Mouse (Mus musculus) heart, embryonic 11.5 days (tissue): ENCODE data around the gene Gm49388. TPM values are rescaled to one million over a fixed set of nuclear protein-coding genes. Genes with fewer than 3 reads are reported as not detected.
A peak's percentile ranks its signal among the peaks of the same experiment; 100 is the strongest.

ENCODE experiments used
- ATAC-seq: fragments of 200-750 bp; cut with Nextera tagmentation; replicated peaks from 2 replicates; pipeline ENCODE4 v1.8.0; 2017; ENCODE audit warnings: moderate library complexity; ENCODE audit not compliant: insufficient number of reproducible peaks, low FRiP score, low TSS enrichment
- H3K27ac ChIP-seq: fragments of 300-500 bp; sonication (generic); 2 replicates; pipeline ENCODE4 v1.5.1; 2014; ENCODE audit warnings: mild to moderate bottlenecking, low read depth, low read length
- H3K27me3 ChIP-seq: fragments of 300-500 bp; sonication (generic); 2 replicates; pipeline ENCODE4 v1.6.1; 2014; ENCODE audit warnings: mild to moderate bottlenecking, low read length, mixed read lengths; ENCODE audit not compliant: control insufficient read depth, insufficient read depth
- H3K36me3 ChIP-seq: fragments of 300-500 bp; sonication (generic); 2 replicates; pipeline ENCODE4 v1.6.1; 2014; ENCODE audit warnings: mild to moderate bottlenecking, low read length, moderate library complexity, mixed read lengths; ENCODE audit not compliant: control insufficient read depth, insufficient read depth
- H3K4me1 ChIP-seq: fragments of 300-500 bp; sonication (generic); 2 replicates; pipeline ENCODE4 v1.6.1; 2014; ENCODE audit warnings: low read length; ENCODE audit not compliant: control insufficient read depth, insufficient read depth
- H3K4me2 ChIP-seq: fragments of 300-500 bp; sonication (generic); 2 replicates; pipeline ENCODE4 v1.6.1; 2014; ENCODE audit warnings: mild to moderate bottlenecking, moderate library complexity
- H3K4me3 ChIP-seq: fragments of 300-500 bp; sonication (generic); 2 replicates; pipeline ENCODE4 v1.5.1; 2014; ENCODE audit warnings: low read depth, low read length
- H3K9ac ChIP-seq: fragments of 300-500 bp; sonication (generic); 2 replicates; pipeline ENCODE4 v1.6.1; 2014; ENCODE audit warnings: mild to moderate bottlenecking, low read depth, low read length, moderate library complexity
- H3K9me3 ChIP-seq: fragments of 300-500 bp; sonication (generic); replicated peaks from 2 replicates; pipeline ENCODE4 v1.6.1; 2016; ENCODE audit warnings: low read length; ENCODE audit not compliant: control insufficient read depth
- WGBS: fragments of 180-500 bp; shearing (Covaris S2); extraction: QIAGEN DNeasy Blood & Tissue Kit; methylation state at CpG from one replicate; pipeline ENCODE4 v1.1.7; 2014; ENCODE audit not compliant: insufficient replicate concordance; 5-methylcytosine and 5-hydroxymethylcytosine counted together
- polyA plus RNA-seq: library from polyadenylated mRNA; unstranded; fragments of >200 nt; fragmentation: Nextera tagmentation; extraction: Ambion mirVana; gene quantifications from 2 replicates; pipeline ENCODE4 v1.2.1, GENCODE M21; 2014

Gm49388 gene
- 0.46 TPM in 1 of 2 replicates, not detected in the other for polyA plus RNA-seq

DNA sequence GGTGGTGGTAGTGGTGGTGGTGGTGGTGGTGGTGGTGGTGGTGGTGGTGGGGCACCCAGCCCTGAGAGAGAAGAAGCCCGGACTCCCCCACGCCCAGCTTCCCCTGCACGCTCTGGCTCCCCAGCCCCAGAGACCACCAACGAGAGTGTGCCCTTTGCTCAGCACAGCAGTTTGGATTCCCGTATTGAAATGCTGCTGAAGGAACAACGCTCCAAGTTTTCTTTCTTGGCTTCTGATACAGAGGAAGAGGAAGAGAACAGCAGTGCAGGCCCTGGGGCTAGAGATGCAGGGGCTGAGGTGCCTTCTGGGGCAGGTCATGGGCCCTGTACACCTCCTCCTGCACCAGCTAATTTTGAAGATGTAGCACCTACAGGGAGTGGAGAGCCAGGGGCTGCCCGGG lies at the start of gene Gm49388:
Gene Gm49388 (plus strand): TSS at position 301 of the 400 bp plus-strand sequence.
- no peak within 1 kb of the TSS for H3K27ac ChIP-seq
- no peaks in the 10 kb centered on the region for H3K27me3 ChIP-seq
- no peak within 1 kb of the TSS for H3K4me3 ChIP-seq
- H3K9ac ChIP-seq, result no peak within 1 kb of the TSS
- no peaks in the 10 kb centered on the region for H3K9me3 ChIP-seq
- no peak for ATAC-seq
- WGBS, result over 99% methylated on average over 7 of the region's 7 CpGs
- H3K4me1 ChIP-seq, result no peaks in the 10 kb centered on the region
- H3K4me2 ChIP-seq, result no peak within 1 kb of the TSS
- peaks cover 43% of the 10 kb centered on the region for H3K36me3 ChIP-seq

DNA sequence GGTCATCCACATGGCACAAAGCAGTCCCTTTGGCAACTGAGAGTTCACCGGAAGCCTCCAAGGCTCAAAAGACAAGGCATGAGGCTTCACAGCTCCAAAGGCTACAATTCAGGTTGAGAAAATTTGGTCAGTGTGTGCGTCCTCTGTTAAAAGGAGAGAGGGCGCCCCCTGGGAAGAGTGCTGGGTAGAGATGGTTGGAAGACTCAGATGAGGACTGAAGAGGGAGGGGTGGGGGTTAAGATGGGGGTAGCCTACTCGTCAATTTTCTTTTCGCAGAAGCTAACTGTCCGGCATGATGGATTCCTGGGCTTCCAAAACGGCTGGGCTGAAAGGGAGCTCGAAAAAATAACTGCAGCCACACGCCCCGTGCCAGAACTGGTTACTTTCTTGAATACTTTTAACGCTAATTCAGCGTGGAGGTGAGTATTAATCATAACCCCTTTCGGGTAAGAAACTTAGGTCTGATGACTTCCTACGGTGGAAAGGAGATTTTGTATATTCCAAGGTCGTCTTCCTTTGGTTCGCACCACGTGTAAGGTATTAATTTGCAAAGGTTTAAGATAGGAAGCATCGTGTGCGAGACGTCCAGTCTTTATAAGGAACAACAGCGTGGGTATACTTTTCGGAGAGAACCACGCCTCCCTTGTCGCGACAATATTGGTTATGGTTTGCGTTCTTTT lies 40.9 kb upstream of the Gm49388 start, which contains the start of gene Fbxl19:
Gene Fbxl19 (plus strand): TSS at position 178 of the 680 bp plus-strand sequence.
- WGBS, result under 1% methylated on average over 26 of the region's 26 CpGs
- peak within 1 kb of the TSS; percentile 83 for H3K9ac ChIP-seq

DNA sequence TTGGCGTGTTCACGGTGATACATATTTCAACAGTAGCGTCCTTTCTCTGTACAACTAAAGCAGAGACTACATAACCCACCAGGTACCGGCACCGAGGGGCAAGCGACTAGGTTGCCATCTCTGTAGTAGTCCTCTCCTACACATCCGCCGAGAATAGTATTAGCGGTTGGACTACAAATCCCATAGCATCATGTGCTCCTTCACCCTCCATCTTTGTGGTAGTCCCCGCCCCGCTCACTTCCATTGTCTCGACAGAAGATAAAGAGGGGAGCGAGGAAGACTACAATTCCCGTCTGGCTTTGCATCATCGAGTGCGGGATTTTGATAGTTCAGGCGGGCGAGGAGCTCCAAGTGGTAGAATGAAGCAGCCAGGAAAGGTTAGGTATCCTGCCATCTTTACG lies 40.2 kb upstream of the Gm49388 start:
- ATAC-seq, result peak; percentile 74

More for the DNA sequence above, 40.9 kb upstream of the Gm49388 start, which contains the start of gene Fbxl19:
- Histone ChIP-seq H3K9me3 (no peaks in the 10 kb centered on the region), H3K4me3 (peak within 1 kb of the TSS; percentile 81), H3K4me1 (peaks cover 11% of the 10 kb centered on the region; the same call in 1 of the 2 replicates), H3K4me2 (peak within 1 kb of the TSS; percentile 98), H3K27ac (peak within 1 kb of the TSS; percentile 90), H3K36me3 (peaks cover 5% of the 10 kb centered on the region), H3K27me3 (no peaks in the 10 kb centered on the region)
- no peak for ATAC-seq

DNA sequence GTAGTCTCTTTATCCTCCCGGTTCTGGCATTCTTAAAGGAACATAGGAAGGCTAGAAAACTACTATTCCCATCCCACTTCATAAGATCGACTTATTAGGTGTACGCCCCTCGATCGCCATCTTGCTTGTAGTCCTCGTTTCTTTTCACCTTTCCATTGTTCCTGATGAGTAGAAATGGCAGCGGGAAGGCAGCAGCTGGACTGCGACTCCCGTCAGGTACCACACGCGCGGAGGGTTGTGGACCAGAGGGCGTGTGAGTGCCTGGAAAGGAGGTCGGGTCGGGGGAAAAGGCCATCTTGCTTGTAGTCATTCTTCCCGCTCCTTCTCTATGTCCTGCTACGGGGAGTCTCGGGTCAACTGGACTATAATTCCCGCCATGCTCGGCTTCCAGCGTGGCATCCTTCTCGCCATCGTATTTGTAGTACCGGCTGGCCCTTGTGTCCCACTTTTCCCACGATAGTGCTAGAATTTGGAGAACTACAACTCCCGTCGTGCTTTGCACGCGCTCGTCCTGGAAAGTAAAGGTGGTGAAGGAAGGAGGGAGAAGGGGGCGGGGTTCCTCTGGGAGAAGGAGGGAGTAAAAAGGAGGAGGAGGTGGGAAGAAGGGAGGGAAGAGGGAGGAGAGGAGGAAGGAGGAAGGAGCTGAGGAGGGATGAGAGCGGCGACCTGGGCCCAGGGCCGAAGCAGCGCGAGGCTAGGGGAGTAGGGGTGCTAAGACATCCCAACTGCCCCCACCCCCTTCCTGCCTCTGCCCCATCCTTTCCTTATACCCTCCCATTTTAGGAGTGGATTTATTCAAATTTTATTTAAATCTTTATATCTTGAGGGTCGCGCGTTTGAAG lies 39.5 kb upstream of the Gm49388 start:
- H3K9me3 ChIP-seq, result no peaks in the 10 kb centered on the region
- H3K4me1 ChIP-seq, result peaks cover 11% of the 10 kb centered on the region; the same call in 1 of the 2 replicates
- under 1% methylated on average over 39 of the region's 39 CpGs for WGBS
- peak; percentile 71 for ATAC-seq
- peaks cover 13% of the 10 kb centered on the region for H3K36me3 ChIP-seq
- H3K9ac ChIP-seq, result peak overlapping the region; percentile 83
- H3K4me3 ChIP-seq, result peak overlapping the region; percentile 81
- no peaks in the 10 kb centered on the region for H3K27me3 ChIP-seq
- peak overlapping the region; percentile 98 for H3K4me2 ChIP-seq
- H3K27ac ChIP-seq, result peak overlapping the region; percentile 90

More for the DNA sequence above, 40.2 kb upstream of the Gm49388 start:
- Histone ChIP-seq H3K27ac (peak overlapping the region; percentile 90), H3K9me3 (no peaks in the 10 kb centered on the region), H3K36me3 (peaks cover 9% of the 10 kb centered on the region), H3K4me2 (peak overlapping the region; percentile 98), H3K4me3 (peak overlapping the region; percentile 81), H3K27me3 (no peaks in the 10 kb centered on the region), H3K9ac (peak overlapping the region; percentile 83), H3K4me1 (peaks cover 11% of the 10 kb centered on the region; the same call in 1 of the 2 replicates)
- under 1% methylated on average over 19 of the region's 19 CpGs for WGBS

DNA sequence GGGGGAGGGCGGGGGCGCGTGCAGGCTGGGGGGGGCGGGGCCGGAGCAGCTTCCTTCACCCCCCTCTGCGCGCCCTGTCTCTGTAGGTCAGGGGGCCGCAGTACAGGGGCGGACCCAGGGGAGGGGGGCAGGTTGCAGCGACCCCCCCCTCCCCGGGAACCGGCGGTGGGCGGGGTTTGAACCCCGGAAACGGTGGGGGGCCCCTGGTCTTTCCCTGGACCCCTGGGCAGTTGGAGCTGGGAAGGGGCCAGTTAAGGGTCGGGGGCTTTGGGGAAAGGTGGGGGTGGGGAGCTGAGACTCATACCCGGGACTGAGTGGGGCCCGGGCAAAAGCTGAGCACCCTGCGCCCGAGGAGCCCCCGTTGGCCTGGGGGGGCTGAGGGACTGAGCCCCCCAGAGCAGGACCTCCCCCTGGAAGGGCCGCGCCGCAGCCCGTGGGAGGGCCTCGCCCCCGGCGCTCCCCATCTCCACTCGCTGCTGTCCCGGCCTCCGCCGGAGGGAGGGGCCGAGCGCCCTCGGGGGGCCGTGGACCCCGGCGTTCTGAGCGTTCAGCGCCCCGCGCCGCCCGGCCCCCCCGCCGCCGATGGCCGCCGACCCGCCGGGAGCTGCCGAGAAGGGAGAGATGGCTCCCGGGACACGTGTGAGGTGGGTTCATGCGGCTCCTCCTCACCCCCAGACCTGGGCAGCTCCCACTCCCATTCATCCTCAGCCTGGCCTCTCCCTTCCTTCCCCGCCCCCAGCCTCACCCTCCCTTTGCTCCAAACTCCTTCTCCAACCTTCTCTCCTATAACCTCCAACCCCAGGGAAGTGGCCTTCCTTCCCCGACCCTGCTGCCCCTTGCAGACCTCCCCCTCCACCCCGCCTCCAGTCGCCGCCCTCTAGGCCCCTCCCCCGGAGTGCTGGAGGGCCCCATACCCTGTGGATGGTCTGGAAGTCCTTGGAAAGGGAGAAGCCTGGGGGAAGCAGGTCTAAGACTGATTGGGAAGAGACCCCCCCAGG lies 38.6 kb upstream of the Gm49388 start:
- Histone ChIP-seq H3K27ac (peak overlapping the region; percentile 90), H3K4me3 (peak overlapping the region; percentile 81), H3K9me3 (no peaks in the 10 kb centered on the region), H3K27me3 (peaks cover 3% of the 10 kb centered on the region; the same call in 1 of the 2 replicates), H3K4me1 (peaks cover 11% of the 10 kb centered on the region; the same call in 1 of the 2 replicates), H3K36me3 (peaks cover 18% of the 10 kb centered on the region), H3K9ac (peak overlapping the region; percentile 83), H3K4me2 (peak overlapping the region; percentile 98)
- under 1% methylated on average over 31 of the region's 62 CpGs for WGBS
- peak; percentile 32 for ATAC-seq

DNA sequence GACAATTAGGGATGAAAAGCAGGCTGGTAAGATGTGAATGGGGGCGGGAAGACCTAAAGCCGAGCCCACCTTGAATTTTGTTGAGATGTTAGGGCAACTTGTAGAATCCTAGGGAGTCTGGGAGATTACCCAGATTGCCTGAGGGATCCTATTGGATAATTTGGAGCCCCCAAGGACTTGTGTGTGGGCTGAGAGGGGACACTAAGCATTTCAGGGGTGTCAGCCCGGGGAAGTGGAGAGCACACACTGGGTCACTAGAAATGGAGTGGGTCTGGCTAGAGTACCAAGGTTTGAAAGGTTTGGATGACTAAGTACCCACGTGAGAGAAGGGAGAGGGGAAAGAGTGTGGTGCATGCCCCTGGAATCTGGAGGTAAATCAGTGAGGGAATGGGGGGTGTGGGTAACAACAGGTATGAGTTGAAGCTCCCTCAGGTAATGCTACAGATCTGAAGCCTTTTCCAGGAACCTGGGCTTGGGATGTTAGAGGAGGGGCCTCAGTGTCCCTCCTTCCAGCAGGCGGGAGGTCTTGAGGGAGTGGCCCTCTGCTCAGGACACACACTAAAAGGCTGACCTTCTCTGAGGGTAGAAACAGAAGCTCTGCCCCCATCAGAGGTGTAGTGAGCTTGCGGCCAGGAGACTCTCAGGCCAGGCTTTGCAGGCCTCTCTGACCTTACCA lies 37.7 kb upstream of the Gm49388 start:
- no peak for ATAC-seq
- peaks cover 25% of the 10 kb centered on the region for H3K36me3 ChIP-seq
- H3K27me3 ChIP-seq, result peaks cover 3% of the 10 kb centered on the region; the same call in 1 of the 2 replicates
- no peaks in the 10 kb centered on the region for H3K9me3 ChIP-seq
- H3K9ac ChIP-seq, result peak overlapping the region; percentile 83
- H3K4me1 ChIP-seq, result peaks cover 11% of the 10 kb centered on the region; the same call in 1 of the 2 replicates
- H3K4me2 ChIP-seq, result peak overlapping the region; percentile 98
- peak overlapping the region; percentile 90; the same call in 1 of the 2 replicates for H3K27ac ChIP-seq
- WGBS, result 53% methylated on average over 6 of the region's 6 CpGs
- peak overlapping the region; percentile 81 for H3K4me3 ChIP-seq

DNA sequence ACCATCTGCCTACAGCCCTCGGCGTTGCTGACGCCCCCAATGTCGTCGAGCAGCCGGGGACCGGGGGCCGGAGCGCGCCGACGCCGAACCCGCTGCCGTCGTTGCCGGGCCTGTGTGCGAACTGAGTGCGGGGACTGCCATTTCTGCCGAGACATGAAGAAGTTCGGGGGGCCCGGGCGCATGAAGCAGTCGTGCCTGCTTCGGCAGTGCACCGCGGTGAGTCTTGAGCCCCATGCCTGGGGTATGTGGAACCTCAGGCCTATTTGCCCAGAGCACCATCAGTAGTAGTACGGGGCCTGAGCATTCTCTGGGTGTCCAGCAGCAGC lies 37.2 kb upstream of the Gm49388 start:
- H3K9ac ChIP-seq, result no peak overlapping the region
- WGBS, result 91% methylated on average over 28 of the region's 28 CpGs
- peaks cover 11% of the 10 kb centered on the region; the same call in 1 of the 2 replicates for H3K4me1 ChIP-seq
- H3K27ac ChIP-seq, result no peak overlapping the region
- H3K27me3 ChIP-seq, result peaks cover 5% of the 10 kb centered on the region
- H3K9me3 ChIP-seq, result no peaks in the 10 kb centered on the region
- peaks cover 30% of the 10 kb centered on the region for H3K36me3 ChIP-seq
- ATAC-seq, result no peak
- no peak overlapping the region for H3K4me3 ChIP-seq
- peak overlapping the region; percentile 98; the same call in 1 of the 2 replicates for H3K4me2 ChIP-seq
